Mouse (Mus musculus) spleen, adult 2 months (tissue): ENCODE data around the gene Olfr1451.

Experiments used
- CTCF ChIP-seq: fragments of 200-500 bp; IDR thresholded peaks from 2 replicates; pipeline ENCODE4 v1.5.1; 2011; ENCODE audit warnings: mild to moderate bottlenecking, inconsistent platforms; ENCODE audit not compliant: insufficient read depth, insufficient read length, insufficient replicate concordance; ENCODE audit errors: extremely low read depth
- POLR2A ChIP-seq: fragments of 200-500 bp; IDR thresholded peaks from 2 replicates; pipeline ENCODE4 v1.6.1; 2011; ENCODE audit warnings: low read depth, low read length, inconsistent platforms

GRCm38 (mm10) chr19:12994714-12995113 is at the start of gene Olfr1451:
- TF ChIP-seq CTCF (no peak), POLR2A (no peak)
